Mouse (Mus musculus): ENCODE results near the gene Tecr. TPM values are rescaled to one million over a fixed set of nuclear protein-coding genes. Genes with fewer than 3 reads are reported as not detected.

Tecr gene
- total and polyA plus RNA-seq, 3 experiments = 74.2 to 229 TPM; not detected in 1

- no peak for TF ChIP-seq MAFK (IDR thresholded peaks at IDR 0.05; ENCODE audit: borderline replicate concordance, low read depth, low read length)
- TF ChIP-seq MXI1 (IDR thresholded peaks at IDR 0.05; ENCODE audit: low read depth, low read length) = peak; percentile 48; the same call in 1 of the 2 replicates
- no peak for TF ChIP-seq UBTF (IDR thresholded peaks at IDR 0.05; ENCODE audit: borderline replicate concordance, insufficient read depth, low read depth, low read length)
- TF ChIP-seq MEF2A (IDR thresholded peaks at IDR 0.05; ENCODE audit: extremely low read depth, insufficient replicate concordance, low read depth, low read length, poor library complexity, severe bottlenecking) = no peak
- peak; percentile 74; the same call in 1 of the 2 replicates for TF ChIP-seq NELFE (IDR thresholded peaks at IDR 0.05; ENCODE audit: low read depth, low read length)
- no peak for TF ChIP-seq MYC (IDR thresholded peaks at IDR 0.05; ENCODE audit: low read depth, low read length)
- peak; percentile 49 for TF ChIP-seq NRF1 (IDR thresholded peaks at IDR 0.05; ENCODE audit: insufficient read depth, low read depth, low read length, poor library complexity, severe bottlenecking)
- TF ChIP-seq ELF1 (IDR thresholded peaks at IDR 0.05; ENCODE audit: low read depth, low read length) = no peak
- 0 out of 6 replicates have a peak, but pooled peaks of 1 of the 3 experiments have one; percentile 5 for TF ChIP-seq CTCF (IDR thresholded peaks at IDR 0.05 in 2 of 3, conservative IDR thresholded peaks at IDR 0.05 in 1 of 3; ENCODE audit: control insufficient read depth in 1 of 3, insufficient read depth in 1 of 3, low read depth in 2 of 3, low read length in 3 of 3, poor library complexity in 1 of 3, severe bottlenecking in 1 of 3)
- peak; percentile 60; the same call in 1 of the 2 replicates for TF ChIP-seq TCF12 (IDR thresholded peaks at IDR 0.05; ENCODE audit: low read depth, low read length)
- TF ChIP-seq SMC3 (IDR thresholded peaks at IDR 0.05; ENCODE audit: low read depth, low read length) = no peak
- peak; percentile 34; the same call in 1 of the 2 replicates for TF ChIP-seq TBP (IDR thresholded peaks at IDR 0.05; ENCODE audit: low read depth, low read length)
- TF ChIP-seq ZKSCAN1 (IDR thresholded peaks at IDR 0.05; ENCODE audit: low read depth, low read length) = no peak
- TF ChIP-seq RAD21 (IDR thresholded peaks at IDR 0.05; ENCODE audit: low read depth, low read length) = no peak
These were observed 44.4 kb upstream of the Tecr start, which contains the start of gene Gipc1 (continued) for GRCm38 (mm10) chr8:83652030-83652743.

GRCm38 (mm10) chr8:83649699-83650098, 41.9 kb upstream of the Tecr start:
- H3K27me3 ChIP-seq (ENCODE audit: control insufficient read depth in 1 of 2, insufficient read depth in 2 of 2, low read length in 2 of 2) = 0 out of 4 replicates have a peak, but pooled peaks cover 0 to 2% of the 10 kb centered on the region in 2 experiments
- H3K4me1 ChIP-seq (ENCODE audit: control insufficient read depth in 1 of 2, insufficient read depth in 2 of 2, low read length in 2 of 2) = peaks cover 0 to 4% of the 10 kb centered on the region in 2 experiments; a peak in 2 of 4 replicates
- no peaks in the 10 kb centered on the region; a peak in 1 of 4 replicates for H3K36me3 ChIP-seq (ENCODE audit: control insufficient read depth in 1 of 2, insufficient read depth in 2 of 2, low read length in 2 of 2)
- H3K27ac ChIP-seq (ENCODE audit: control insufficient read depth, low read depth, low read length) = no peak overlapping the region
- TF ChIP-seq ZC3H11A (IDR thresholded peaks at IDR 0.05; ENCODE audit: low read depth, low read length) (no peak), JUND (IDR thresholded peaks at IDR 0.05; ENCODE audit: low read depth, low read length) (no peak)
- H3K9ac ChIP-seq (ENCODE audit: control insufficient read depth, low read depth, low read length, poor library complexity, severe bottlenecking) = no peak overlapping the region
- no peaks in the 10 kb centered on the region; the same call in 1 of the 2 replicates for H3K79me2 ChIP-seq (ENCODE audit: control insufficient read depth, insufficient read depth, low read length, poor library complexity)
- no peak for DNase-seq (ENCODE audit: low read depth, low spot score)
- no peaks in the 10 kb centered on the region for H3K9me3 ChIP-seq (replicated peaks; ENCODE audit: insufficient read depth, low read length)
- H3K4me3 ChIP-seq (ENCODE audit: control insufficient read depth in 1 of 2, insufficient read depth in 1 of 2, low read depth in 2 of 2, low read length in 2 of 2) = no peak overlapping the region
